Mouse (Mus musculus): ENCODE measurements around the gene Gp1bb. TPM values are rescaled to one million over a fixed set of nuclear protein-coding genes. Genes with fewer than 3 reads are reported as not detected.
A peak's percentile ranks its signal among the peaks of the same experiment; 100 is the strongest.

Gp1bb gene
- polyA plus RNA-seq, 2 experiments = 15.0 to 23.6 TPM

DNA sequence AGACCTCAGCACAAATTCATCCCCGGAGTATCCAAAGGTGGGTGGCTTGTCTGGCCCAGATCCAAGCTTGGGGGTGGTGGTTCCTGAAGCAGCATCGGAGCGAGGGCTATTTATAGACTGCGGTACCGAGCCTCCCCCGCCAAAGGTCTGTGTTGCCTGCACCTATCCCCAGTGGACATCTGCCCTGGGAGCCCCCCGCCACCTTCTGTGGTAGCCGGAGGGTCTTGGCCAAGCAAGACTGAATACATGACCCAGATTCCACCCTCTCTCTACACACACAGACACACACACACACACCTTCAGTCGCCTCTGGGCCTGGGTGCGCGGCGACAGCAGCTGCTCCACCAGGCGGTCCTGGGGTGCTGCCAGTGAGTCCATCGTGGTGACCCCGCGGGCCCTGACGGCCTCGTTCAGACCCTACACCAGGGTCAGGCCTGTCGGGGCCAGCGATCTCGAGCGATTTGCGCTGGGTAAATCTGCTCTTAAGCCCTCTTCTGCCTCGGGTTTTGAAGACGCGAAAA is 3.6 kb upstream of the Gp1bb start:
- ATAC-seq (ENCODE audit: insufficient read depth) (peak; percentile 24; the same call in 1 of the 2 replicates), DNase-seq (ENCODE audit: low read depth in 3 of 3, low spot score in 3 of 3) (no peak)
- H3K4me1 ChIP-seq (replicated peaks; ENCODE audit: control insufficient read depth in 2 of 2, insufficient read depth in 2 of 2, low read length in 1 of 2) = no peaks in the 10 kb centered on the region
- WGBS (ENCODE audit: insufficient replicate concordance) = 9% methylated on average over 26 of the region's 26 CpGs
- no peak overlapping the region for H3K27ac ChIP-seq
- peak overlapping the region in 1 of 2 experiments; percentile 48; a peak in 3 of 4 replicates for H3K4me3 ChIP-seq (ENCODE audit: insufficient read depth in 1 of 2, low read depth in 2 of 2, low read length in 2 of 2)
- peak overlapping the region; percentile 61 for H3K4me2 ChIP-seq (ENCODE audit: low read depth)
- no peaks in the 10 kb centered on the region for H3K36me3 ChIP-seq (replicated peaks; ENCODE audit: control insufficient read depth, insufficient read depth, low read depth)
- H3K27me3 ChIP-seq (ENCODE audit: control insufficient read depth, insufficient read depth, low read length) = peaks cover 99% of the 10 kb centered on the region
- TF ChIP-seq EP300 (IDR thresholded peaks at IDR 0.05; ENCODE audit: low read depth) (no peak), CTCF (IDR thresholded peaks at IDR 0.05; ENCODE audit: low read depth) (no peak)
- no peak overlapping the region for H3K9ac ChIP-seq (replicated peaks)
- no peaks in the 10 kb centered on the region for H3K9me3 ChIP-seq (ENCODE audit: control insufficient read depth, low read length)

DNA sequence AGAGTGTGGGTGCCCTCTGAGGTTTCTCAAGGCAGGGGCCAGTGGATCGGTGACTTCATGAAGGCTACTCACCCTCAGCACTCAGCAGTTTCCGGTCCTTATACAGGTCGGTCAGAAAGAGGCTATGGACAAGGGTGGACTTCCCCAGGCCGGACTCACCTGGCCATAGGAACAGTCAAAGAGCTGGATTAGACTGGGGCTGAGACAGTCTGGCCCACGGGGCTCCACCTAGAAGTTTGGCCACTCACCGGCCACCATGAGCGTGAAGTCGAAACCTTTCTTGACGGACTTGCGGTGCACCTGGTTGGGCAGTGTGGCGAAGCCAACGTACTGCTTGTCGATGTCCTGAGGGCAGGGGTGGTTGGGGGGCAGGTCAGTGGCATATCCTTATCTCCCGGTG is 2.9 kb upstream of the Gp1bb start:
- Histone ChIP-seq H3K9me3 (ENCODE audit: control insufficient read depth, low read length) (no peaks in the 10 kb centered on the region), H3K9ac (replicated peaks) (no peak overlapping the region), H3K27ac (no peak overlapping the region), H3K4me1 (replicated peaks; ENCODE audit: control insufficient read depth in 2 of 2, insufficient read depth in 2 of 2, low read length in 1 of 2) (no peaks in the 10 kb centered on the region), H3K4me2 (ENCODE audit: low read depth) (no peak overlapping the region), H3K4me3 (ENCODE audit: insufficient read depth in 1 of 2, low read depth in 2 of 2, low read length in 2 of 2) (no peak overlapping the region), H3K36me3 (replicated peaks; ENCODE audit: control insufficient read depth, insufficient read depth, low read depth) (no peaks in the 10 kb centered on the region), H3K27me3 (ENCODE audit: control insufficient read depth, insufficient read depth, low read length) (peaks cover 99% of the 10 kb centered on the region)
- DNase-seq (ENCODE audit: low read depth in 3 of 3, low spot score in 3 of 3) = no peak
- TF ChIP-seq CTCF (IDR thresholded peaks at IDR 0.05; ENCODE audit: low read depth) (no peak), EP300 (IDR thresholded peaks at IDR 0.05; ENCODE audit: low read depth) (no peak)
- WGBS (ENCODE audit: insufficient replicate concordance) = 30% methylated on average over 14 of the region's 14 CpGs
- no peak for ATAC-seq (ENCODE audit: insufficient read depth)

DNA sequence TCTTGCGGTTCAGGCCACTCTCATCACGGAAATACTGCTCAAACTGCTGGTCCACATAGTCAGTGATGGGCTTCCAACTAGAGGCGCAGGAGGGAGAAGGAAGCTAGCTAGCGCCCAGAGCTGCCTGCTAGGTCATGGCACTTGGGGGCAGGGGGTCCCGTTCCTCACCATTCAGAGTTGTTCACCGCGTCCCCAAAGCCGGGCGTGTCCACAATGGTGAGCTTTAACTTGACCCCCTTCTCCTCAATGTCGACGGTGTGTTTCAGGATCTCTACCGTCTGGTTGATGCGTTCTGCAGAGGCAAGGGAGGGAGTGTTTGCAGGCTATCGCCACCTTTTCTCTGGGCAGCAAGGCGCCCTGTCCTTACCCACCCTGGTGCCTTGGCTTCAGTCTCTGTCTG is 2.4 kb upstream of the Gp1bb start:
- WGBS (ENCODE audit: insufficient replicate concordance) = 15% methylated on average over 15 of the region's 15 CpGs
- ATAC-seq (ENCODE audit: insufficient read depth) (no peak), DNase-seq (ENCODE audit: low read depth in 3 of 3, low spot score in 3 of 3) (no peak)
- Histone ChIP-seq H3K4me3 (ENCODE audit: insufficient read depth in 1 of 2, low read depth in 2 of 2, low read length in 2 of 2) (no peak overlapping the region), H3K9ac (replicated peaks) (no peak overlapping the region), H3K4me2 (ENCODE audit: low read depth) (no peak overlapping the region), H3K27me3 (ENCODE audit: control insufficient read depth, insufficient read depth, low read length) (peaks cover 99% of the 10 kb centered on the region), H3K36me3 (replicated peaks; ENCODE audit: control insufficient read depth, insufficient read depth, low read depth) (no peaks in the 10 kb centered on the region), H3K27ac (no peak overlapping the region), H3K4me1 (replicated peaks; ENCODE audit: control insufficient read depth in 2 of 2, insufficient read depth in 2 of 2, low read length in 1 of 2) (no peaks in the 10 kb centered on the region), H3K9me3 (ENCODE audit: control insufficient read depth, low read length) (no peaks in the 10 kb centered on the region)
- no peak for TF ChIP-seq EP300 (IDR thresholded peaks at IDR 0.05; ENCODE audit: low read depth)
- TF ChIP-seq CTCF (IDR thresholded peaks at IDR 0.05; ENCODE audit: low read depth) = no peak

DNA sequence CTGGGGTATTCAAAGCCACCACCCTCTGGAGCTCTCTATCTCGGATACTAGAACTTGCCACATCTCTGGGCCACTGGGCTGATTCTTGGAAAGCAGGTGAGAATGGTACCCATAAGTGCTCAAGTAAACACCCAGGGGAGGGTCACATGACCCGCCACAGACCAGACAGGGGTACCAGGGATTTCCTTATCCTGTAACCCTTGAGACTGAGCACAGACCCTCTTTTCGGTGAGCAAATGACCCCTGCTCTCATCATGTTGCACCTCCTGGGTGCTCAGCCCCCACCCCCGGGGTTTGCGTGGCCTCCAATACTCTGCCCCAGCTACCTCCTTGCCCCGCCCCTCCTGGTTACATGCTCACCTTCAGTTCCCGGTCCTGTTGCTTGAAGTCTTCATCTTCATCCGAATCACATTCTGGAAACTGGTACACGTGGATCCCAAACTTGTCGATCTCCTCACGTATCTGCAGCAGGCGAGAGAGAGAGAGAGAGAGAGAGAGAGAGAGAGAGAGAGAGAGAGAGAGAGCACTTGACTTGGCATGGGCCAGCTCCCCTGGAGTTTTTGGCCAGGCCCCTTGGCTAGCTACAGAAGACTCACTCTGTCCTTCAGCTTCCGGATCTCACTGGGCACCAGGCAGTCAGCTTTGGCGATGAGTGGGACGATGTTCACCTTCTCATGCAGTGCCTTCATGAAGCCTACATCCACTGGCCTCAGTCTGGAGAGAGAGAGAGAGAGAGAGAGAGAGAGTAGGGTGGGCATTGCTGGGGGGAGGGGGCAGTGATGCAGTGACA is 1.7 kb upstream of the Gp1bb start:
- no peaks in the 10 kb centered on the region for H3K4me1 ChIP-seq (replicated peaks; ENCODE audit: control insufficient read depth in 2 of 2, insufficient read depth in 2 of 2, low read length in 1 of 2)

DNA sequence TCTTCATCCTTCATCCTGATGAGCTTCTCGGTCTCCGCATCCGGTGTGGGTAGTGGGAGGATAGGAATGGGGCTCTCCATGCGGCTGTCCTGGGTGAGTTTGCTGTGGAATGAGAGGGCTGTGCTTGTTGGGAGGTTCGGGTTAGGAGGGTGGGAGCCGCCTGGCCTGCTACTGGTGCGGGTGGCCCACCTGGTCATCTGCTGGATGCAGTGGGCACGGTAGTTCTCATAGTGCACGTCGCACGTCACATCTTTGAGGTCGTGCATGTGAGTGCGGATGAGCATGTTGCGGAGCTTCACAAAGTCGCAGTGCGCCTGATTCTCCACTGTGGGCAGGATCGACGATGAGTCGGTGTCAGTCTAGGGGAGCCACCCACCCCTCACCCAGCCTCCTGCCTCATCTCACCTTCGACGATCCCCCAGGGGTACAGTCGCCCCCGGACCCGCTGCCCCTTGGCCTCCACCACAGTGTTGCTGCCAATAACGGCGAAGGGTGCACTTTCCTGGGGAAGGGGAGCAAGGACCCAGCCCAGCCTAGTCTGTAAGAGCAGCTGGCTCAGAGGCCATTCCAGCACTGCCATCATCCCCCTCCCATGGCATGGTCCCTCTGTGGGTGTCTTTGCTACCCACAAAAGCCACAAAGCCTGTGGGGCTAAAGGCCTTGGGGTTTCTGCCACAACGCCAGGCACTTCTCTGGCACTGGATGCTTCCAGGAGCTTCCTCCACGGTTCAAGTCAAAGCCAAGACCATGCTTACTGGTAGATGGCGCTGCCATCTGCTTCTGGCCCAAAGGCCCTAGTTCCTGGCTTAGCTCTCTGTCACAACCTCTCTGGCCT is 930 bp upstream of the Gp1bb start:
- 18% methylated on average over 29 of the region's 29 CpGs for WGBS (ENCODE audit: insufficient replicate concordance)
- Histone ChIP-seq H3K27ac (no peak overlapping the region), H3K27me3 (ENCODE audit: control insufficient read depth, insufficient read depth, low read length) (peaks cover 94% of the 10 kb centered on the region), H3K4me1 (replicated peaks; ENCODE audit: control insufficient read depth in 2 of 2, insufficient read depth in 2 of 2, low read length in 1 of 2) (no peaks in the 10 kb centered on the region), H3K9me3 (ENCODE audit: control insufficient read depth, low read length) (no peaks in the 10 kb centered on the region), H3K4me2 (ENCODE audit: low read depth) (no peak overlapping the region), H3K36me3 (replicated peaks; ENCODE audit: control insufficient read depth, insufficient read depth, low read depth) (no peaks in the 10 kb centered on the region), H3K4me3 (ENCODE audit: insufficient read depth in 1 of 2, low read depth in 2 of 2, low read length in 2 of 2) (no peak overlapping the region), H3K9ac (replicated peaks) (no peak overlapping the region)
- peak; percentile 22; the same call in 1 of the 2 replicates for TF ChIP-seq CTCF (IDR thresholded peaks at IDR 0.05; ENCODE audit: low read depth)
- no peak for TF ChIP-seq EP300 (IDR thresholded peaks at IDR 0.05; ENCODE audit: low read depth)
- no peak for DNase-seq (ENCODE audit: low read depth in 3 of 3, low spot score in 3 of 3)
- no peak for ATAC-seq (ENCODE audit: insufficient read depth)

More for the DNA sequence above, 1.7 kb upstream of the Gp1bb start:
- Histone ChIP-seq H3K4me3 (ENCODE audit: insufficient read depth in 1 of 2, low read depth in 2 of 2, low read length in 2 of 2) (no peak overlapping the region), H3K9ac (replicated peaks) (no peak overlapping the region), H3K9me3 (ENCODE audit: control insufficient read depth, low read length) (no peaks in the 10 kb centered on the region), H3K4me2 (ENCODE audit: low read depth) (no peak overlapping the region), H3K36me3 (replicated peaks; ENCODE audit: control insufficient read depth, insufficient read depth, low read depth) (no peaks in the 10 kb centered on the region), H3K27me3 (ENCODE audit: control insufficient read depth, insufficient read depth, low read length) (peaks cover 99% of the 10 kb centered on the region), H3K27ac (no peak overlapping the region)
- no peak for ATAC-seq (ENCODE audit: insufficient read depth)
- no peak for DNase-seq (ENCODE audit: low read depth in 3 of 3, low spot score in 3 of 3)
- WGBS (ENCODE audit: insufficient replicate concordance) = 22% methylated on average over 15 of the region's 15 CpGs
- TF ChIP-seq EP300 (IDR thresholded peaks at IDR 0.05; ENCODE audit: low read depth) (no peak), CTCF (IDR thresholded peaks at IDR 0.05; ENCODE audit: low read depth) (no peak)

Measured in liver, embryonic 14.5 days (tissue).